Mouse (Mus musculus): ENCODE data around the gene Vmn1r3. TPM values are rescaled to one million over a fixed set of nuclear protein-coding genes. Genes with fewer than 3 reads are reported as not detected.
"Not testable (repeated sequence)": the region's sequence is repeated elsewhere in the genome, so short reads cannot be mapped to it uniquely, and the experiment has no call there.

Vmn1r3 gene
- not detected in 2 replicates for polyA plus RNA-seq (2014; fragmentation: Nextera tagmentation; extraction: Ambion mirVana)

DNA sequence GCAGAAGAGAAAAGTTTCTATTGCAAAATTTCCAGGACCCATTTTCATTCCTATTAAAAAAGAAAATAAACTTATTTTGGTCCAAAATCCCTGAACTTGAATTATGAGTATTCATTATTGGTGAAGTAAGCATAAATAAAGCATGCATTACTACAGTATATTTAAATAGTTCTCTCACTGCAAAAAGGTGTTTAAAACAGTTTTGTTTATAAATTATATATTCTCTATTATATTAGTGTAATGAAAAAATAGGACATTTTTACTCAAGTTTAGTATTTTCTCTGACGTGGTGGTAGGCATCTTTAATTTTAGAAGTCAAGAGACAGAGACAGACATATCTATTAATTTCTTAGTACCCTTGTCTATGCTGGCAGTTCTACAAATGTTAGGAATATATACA is at the start of gene Vmn1r3:
Gene Vmn1r3 (minus strand): TSS at position 101 of the 400 bp plus-strand sequence.
- H3K4me2 ChIP-seq; H3K9me3 ChIP-seq (ENCODE audit: control insufficient read depth, low read length); ATAC-seq (replicated peaks; ENCODE audit: low FRiP score); H3K27ac ChIP-seq (ENCODE audit: low read depth, low read length); H3K9ac ChIP-seq (ENCODE audit: low read depth, low read length); H3K36me3 ChIP-seq (ENCODE audit: control insufficient read depth, insufficient read depth, low read length); H3K4me3 ChIP-seq (ENCODE audit: low read depth, low read length); DNase-seq (ENCODE audit: low spot score); H3K27me3 ChIP-seq (replicated peaks; ENCODE audit: control insufficient read depth, insufficient read depth, low read length); H3K4me1 ChIP-seq (replicated peaks; ENCODE audit: control insufficient read depth, insufficient read depth, low read length): not testable (repeated sequence)
- 79% methylated on average over 1 of the region's 1 CpGs for WGBS

DNA sequence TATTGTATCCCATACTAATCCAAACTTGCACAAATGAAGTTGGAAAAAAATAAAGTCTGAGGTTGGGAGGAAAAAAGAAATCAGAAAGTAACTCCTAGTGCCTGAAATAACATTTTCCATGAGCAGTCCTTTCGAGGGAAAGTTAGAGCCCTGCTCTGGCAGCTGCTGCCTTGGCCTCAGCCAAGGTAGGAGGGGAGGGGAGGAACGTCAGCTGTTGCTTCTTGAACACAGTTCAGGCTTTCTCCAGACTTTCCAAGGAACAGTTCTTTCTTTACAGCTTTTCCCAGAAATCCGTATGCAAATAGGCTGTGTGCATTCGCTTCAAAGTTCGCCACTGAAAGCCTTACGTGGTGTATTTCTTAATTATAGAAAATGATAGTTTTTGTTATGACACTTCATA is 46.9 kb upstream of the Vmn1r3 start:
- no peaks in the 10 kb centered on the region for H3K36me3 ChIP-seq (ENCODE audit: control insufficient read depth, insufficient read depth, low read length)
- no peak overlapping the region for H3K4me3 ChIP-seq (ENCODE audit: low read depth, low read length)
- H3K27ac ChIP-seq (ENCODE audit: low read depth, low read length) = no peak overlapping the region
- ATAC-seq (replicated peaks; ENCODE audit: low FRiP score) = no peak
- no peak for DNase-seq (ENCODE audit: low spot score)
- 67% methylated on average over 6 of the region's 6 CpGs for WGBS
- H3K9me3 ChIP-seq (ENCODE audit: control insufficient read depth, low read length) = peaks cover 18% of the 10 kb centered on the region
- no peak overlapping the region for H3K9ac ChIP-seq (ENCODE audit: low read depth, low read length)
- no peak overlapping the region for H3K4me2 ChIP-seq
- no peaks in the 10 kb centered on the region for H3K27me3 ChIP-seq (replicated peaks; ENCODE audit: control insufficient read depth, insufficient read depth, low read length)
- no peaks in the 10 kb centered on the region for H3K4me1 ChIP-seq (replicated peaks; ENCODE audit: control insufficient read depth, insufficient read depth, low read length)

DNA sequence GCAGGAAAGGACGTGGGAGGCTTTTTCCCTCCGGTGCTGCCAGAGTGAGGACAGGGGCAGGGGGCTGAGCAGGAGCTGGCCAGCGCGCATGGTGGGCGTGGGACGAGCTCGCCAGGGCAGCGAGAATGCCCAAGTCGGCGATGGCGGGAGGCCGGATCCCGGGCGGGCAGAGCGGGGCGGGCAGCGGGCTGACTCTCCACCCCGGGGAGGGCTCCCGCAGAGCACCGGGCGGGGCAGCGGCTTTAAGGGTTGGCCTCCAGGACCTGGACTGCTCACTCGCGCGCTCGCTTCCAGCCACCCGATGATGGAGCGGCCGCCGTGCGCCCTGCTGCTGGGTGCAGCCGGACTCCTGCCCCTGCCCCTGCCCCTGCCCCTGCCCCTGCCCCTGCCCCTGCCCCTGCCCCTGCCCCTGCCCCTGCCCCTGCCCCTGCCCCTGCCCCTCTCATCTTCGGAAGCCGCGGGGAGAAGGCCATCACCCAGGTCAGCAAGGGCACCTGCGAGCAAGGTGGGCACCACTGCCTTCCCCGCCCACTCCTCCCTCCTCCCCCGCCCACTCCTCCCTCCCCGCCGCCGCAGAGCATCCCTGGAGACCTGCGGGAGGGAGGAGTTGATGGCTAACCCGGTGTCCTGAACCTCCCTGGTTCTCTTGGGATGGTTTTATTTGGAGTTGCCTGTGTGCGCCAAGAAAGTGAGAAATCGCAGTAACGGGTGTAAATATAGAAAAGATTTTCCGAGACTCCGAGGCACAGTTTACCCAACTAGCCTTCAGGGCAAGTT is 45.9 kb upstream of the Vmn1r3 start:
- peak; percentile 56; the same call in 1 of the 2 replicates for ATAC-seq (replicated peaks; ENCODE audit: low FRiP score)
- DNase-seq (ENCODE audit: low spot score) = peak; percentile 59
- H3K36me3 ChIP-seq (ENCODE audit: control insufficient read depth, insufficient read depth, low read length) = no peaks in the 10 kb centered on the region
- 6% methylated on average over 39 of the region's 48 CpGs for WGBS
- no peaks in the 10 kb centered on the region for H3K4me1 ChIP-seq (replicated peaks; ENCODE audit: control insufficient read depth, insufficient read depth, low read length)
- peak overlapping the region; percentile 41 for H3K4me3 ChIP-seq (ENCODE audit: low read depth, low read length)
- H3K4me2 ChIP-seq = peak overlapping the region; percentile 66
- H3K9ac ChIP-seq (ENCODE audit: low read depth, low read length) = no peak overlapping the region
- no peaks in the 10 kb centered on the region for H3K27me3 ChIP-seq (replicated peaks; ENCODE audit: control insufficient read depth, insufficient read depth, low read length)
- peaks cover 21% of the 10 kb centered on the region for H3K9me3 ChIP-seq (ENCODE audit: control insufficient read depth, low read length)
- H3K27ac ChIP-seq (ENCODE audit: low read depth, low read length) = no peak overlapping the region

DNA sequence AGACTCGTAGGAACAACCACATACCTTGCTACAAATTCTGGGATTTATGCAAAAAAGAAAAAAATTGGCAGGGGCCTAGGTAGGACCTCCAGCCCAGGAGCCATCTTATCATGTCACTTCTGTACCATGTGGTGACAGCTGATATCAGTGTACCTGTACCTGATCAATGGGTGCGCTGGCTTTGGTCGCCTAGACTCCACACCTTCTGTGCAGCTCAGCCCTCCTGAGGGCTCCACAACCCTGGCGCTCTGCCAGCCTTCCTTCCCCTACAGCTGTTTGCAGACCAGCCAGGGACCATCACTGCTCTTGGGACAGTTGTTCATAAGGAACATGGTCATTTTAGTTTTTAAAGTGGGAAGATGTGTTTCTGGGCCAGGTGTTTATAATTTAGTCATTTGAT is 44.4 kb upstream of the Vmn1r3 start:
- Histone ChIP-seq H3K36me3 (ENCODE audit: control insufficient read depth, insufficient read depth, low read length) (no peaks in the 10 kb centered on the region), H3K4me2 (no peak overlapping the region), H3K27ac (ENCODE audit: low read depth, low read length) (no peak overlapping the region), H3K9me3 (ENCODE audit: control insufficient read depth, low read length) (peaks cover 31% of the 10 kb centered on the region), H3K4me3 (ENCODE audit: low read depth, low read length) (no peak overlapping the region), H3K27me3 (replicated peaks; ENCODE audit: control insufficient read depth, insufficient read depth, low read length) (no peaks in the 10 kb centered on the region), H3K4me1 (replicated peaks; ENCODE audit: control insufficient read depth, insufficient read depth, low read length) (no peaks in the 10 kb centered on the region), H3K9ac (ENCODE audit: low read depth, low read length) (no peak overlapping the region)
- 67% methylated on average over 4 of the region's 4 CpGs for WGBS
- DNase-seq (ENCODE audit: low spot score) = no peak
- ATAC-seq (replicated peaks; ENCODE audit: low FRiP score) = peak; percentile 41

DNA sequence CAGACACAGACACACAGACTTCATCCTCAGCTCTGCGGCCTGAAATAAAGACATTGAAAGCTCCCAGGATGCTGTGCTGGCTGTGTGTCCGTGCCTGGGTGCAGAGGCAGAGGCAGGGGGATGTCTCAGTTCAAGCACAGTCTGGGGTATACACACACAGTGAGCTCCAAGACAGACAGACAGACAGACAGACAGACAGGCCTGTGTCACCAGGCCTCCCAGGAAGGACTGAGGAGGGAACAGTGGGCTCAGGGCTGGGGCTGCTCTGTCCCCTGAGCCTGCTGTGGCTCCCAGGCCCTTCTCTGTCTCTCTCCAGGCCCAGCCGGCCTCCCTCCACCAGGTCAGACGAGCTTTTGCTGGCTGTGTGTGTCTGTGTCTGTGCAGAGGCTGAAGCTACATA is 43.3 kb upstream of the Vmn1r3 start:
- no peak; the same call in 1 of the 2 replicates for ATAC-seq (replicated peaks; ENCODE audit: low FRiP score)
- Histone ChIP-seq H3K9me3 (ENCODE audit: control insufficient read depth, low read length) (peaks cover 31% of the 10 kb centered on the region), H3K4me1 (replicated peaks; ENCODE audit: control insufficient read depth, insufficient read depth, low read length) (no peaks in the 10 kb centered on the region), H3K4me3 (ENCODE audit: low read depth, low read length) (no peak overlapping the region), H3K4me2 (no peak overlapping the region), H3K27ac (ENCODE audit: low read depth, low read length) (no peak overlapping the region), H3K36me3 (ENCODE audit: control insufficient read depth, insufficient read depth, low read length) (no peaks in the 10 kb centered on the region), H3K9ac (ENCODE audit: low read depth, low read length) (no peak overlapping the region), H3K27me3 (replicated peaks; ENCODE audit: control insufficient read depth, insufficient read depth, low read length) (no peaks in the 10 kb centered on the region)
- 66% methylated on average over 4 of the region's 4 CpGs for WGBS
- peak; percentile 38 for DNase-seq (ENCODE audit: low spot score)

DNA sequence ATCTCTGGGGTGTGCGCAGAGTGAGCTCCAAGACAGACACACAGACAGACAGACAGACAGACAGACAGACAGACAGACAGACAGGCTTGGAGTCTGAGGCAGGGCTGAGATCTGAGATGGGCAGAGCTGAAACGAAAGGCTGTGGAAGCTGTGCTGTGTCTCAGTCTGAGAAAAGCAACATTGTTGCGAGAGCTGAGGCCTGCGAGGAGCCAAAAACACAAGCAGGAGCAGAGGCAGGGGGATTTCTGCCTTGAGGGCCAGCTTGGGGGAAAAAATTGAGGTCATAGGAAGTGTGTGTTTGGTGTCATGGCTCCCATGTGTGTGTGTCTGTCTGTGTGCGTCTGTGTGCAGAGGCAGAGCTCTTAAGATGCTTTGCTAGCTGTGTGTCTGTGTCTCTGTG is 42.6 kb upstream of the Vmn1r3 start:
- Histone ChIP-seq H3K9me3 (ENCODE audit: control insufficient read depth, low read length) (peaks cover 31% of the 10 kb centered on the region), H3K9ac (ENCODE audit: low read depth, low read length) (no peak overlapping the region), H3K4me2 (no peak overlapping the region), H3K36me3 (ENCODE audit: control insufficient read depth, insufficient read depth, low read length) (no peaks in the 10 kb centered on the region), H3K4me3 (ENCODE audit: low read depth, low read length) (no peak overlapping the region), H3K27me3 (replicated peaks; ENCODE audit: control insufficient read depth, insufficient read depth, low read length) (no peaks in the 10 kb centered on the region), H3K27ac (ENCODE audit: low read depth, low read length) (no peak overlapping the region), H3K4me1 (replicated peaks; ENCODE audit: control insufficient read depth, insufficient read depth, low read length) (no peaks in the 10 kb centered on the region)
- no peak for ATAC-seq (replicated peaks; ENCODE audit: low FRiP score)
- WGBS = 59% methylated on average over 5 of the region's 5 CpGs
- DNase-seq (ENCODE audit: low spot score) = no peak

DNA sequence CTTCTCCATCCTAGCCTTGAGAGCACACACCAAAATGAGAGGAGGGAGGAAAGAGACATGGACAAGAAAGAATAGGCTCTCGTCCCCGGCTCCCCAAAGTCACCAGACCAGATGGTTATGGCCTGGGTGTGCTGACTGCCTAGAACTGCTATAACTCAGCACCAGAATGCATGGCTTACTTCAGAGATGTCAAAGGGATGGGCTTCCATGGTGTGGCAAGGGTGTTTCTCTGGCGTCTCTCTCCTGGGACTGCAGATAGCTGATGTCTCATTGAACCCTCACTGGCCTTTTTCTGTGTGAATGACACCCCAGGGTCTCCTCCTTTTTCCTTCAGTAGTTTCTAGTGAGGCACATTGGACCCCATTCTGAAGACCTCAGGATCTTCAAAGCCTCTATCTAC is 41.3 kb upstream of the Vmn1r3 start:
- H3K4me3 ChIP-seq (ENCODE audit: low read depth, low read length) = no peak overlapping the region
- no peaks in the 10 kb centered on the region for H3K4me1 ChIP-seq (replicated peaks; ENCODE audit: control insufficient read depth, insufficient read depth, low read length)
- H3K9me3 ChIP-seq (ENCODE audit: control insufficient read depth, low read length) = peaks cover 29% of the 10 kb centered on the region
- ATAC-seq (replicated peaks; ENCODE audit: low FRiP score) (no peak), DNase-seq (ENCODE audit: low spot score) (no peak)
- H3K27me3 ChIP-seq (replicated peaks; ENCODE audit: control insufficient read depth, insufficient read depth, low read length) = no peaks in the 10 kb centered on the region
- 63% methylated on average over 3 of the region's 3 CpGs for WGBS
- H3K27ac ChIP-seq (ENCODE audit: low read depth, low read length) = no peak overlapping the region
- no peak overlapping the region for H3K9ac ChIP-seq (ENCODE audit: low read depth, low read length)
- no peak overlapping the region for H3K4me2 ChIP-seq
- no peaks in the 10 kb centered on the region for H3K36me3 ChIP-seq (ENCODE audit: control insufficient read depth, insufficient read depth, low read length)

DNA sequence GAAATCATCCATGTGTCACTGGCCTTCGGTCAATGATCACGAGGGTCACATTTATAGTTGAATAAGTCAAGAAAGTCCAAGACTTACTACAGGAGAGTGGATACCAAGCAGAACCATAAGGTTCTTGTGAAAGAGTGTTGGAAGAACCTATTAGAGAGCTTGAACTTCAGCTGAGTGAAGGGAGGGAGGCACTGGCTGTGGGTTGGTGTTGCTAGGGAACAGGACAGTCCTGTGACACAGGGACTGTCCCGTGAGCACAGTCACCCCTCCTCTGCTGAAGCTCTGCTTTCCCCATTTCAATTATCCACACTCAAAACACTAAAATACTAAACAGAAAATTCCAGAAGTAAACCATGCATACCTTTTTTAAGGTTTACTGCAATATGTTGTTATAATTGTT is 40.3 kb upstream of the Vmn1r3 start:
- not testable (repeated sequence) for H3K9ac ChIP-seq (ENCODE audit: low read depth, low read length); H3K4me2 ChIP-seq; H3K4me1 ChIP-seq (replicated peaks; ENCODE audit: control insufficient read depth, insufficient read depth, low read length); H3K36me3 ChIP-seq (ENCODE audit: control insufficient read depth, insufficient read depth, low read length); H3K27me3 ChIP-seq (replicated peaks; ENCODE audit: control insufficient read depth, insufficient read depth, low read length); DNase-seq (ENCODE audit: low spot score); H3K27ac ChIP-seq (ENCODE audit: low read depth, low read length); H3K4me3 ChIP-seq (ENCODE audit: low read depth, low read length); ATAC-seq (replicated peaks; ENCODE audit: low FRiP score)
- H3K9me3 ChIP-seq (ENCODE audit: control insufficient read depth, low read length) = peaks cover 29% of the 10 kb centered on the region
- 54% methylated on average over 3 of the region's 3 CpGs for WGBS

DNA sequence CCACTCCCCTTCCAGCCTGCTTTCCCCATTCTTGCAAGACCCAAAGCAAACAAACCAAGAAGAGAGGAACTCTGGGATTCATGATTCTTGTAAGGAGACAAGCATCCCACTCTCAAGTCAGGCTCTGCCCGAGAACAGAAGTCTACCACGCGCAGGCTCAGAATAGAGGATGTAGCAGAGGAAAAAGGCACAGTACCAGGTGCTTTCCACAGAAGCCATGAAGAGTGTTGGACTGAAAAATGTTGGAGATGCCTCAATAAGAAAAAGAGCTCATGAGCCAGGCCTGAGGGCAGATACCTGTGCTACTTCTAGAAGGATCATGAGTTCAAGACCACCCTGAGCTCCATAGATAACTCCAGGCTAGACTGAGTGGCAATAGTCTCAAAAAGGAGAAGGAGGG is 39.7 kb upstream of the Vmn1r3 start:
- H3K9ac ChIP-seq (ENCODE audit: low read depth, low read length); H3K4me3 ChIP-seq (ENCODE audit: low read depth, low read length); H3K27ac ChIP-seq (ENCODE audit: low read depth, low read length); ATAC-seq (replicated peaks; ENCODE audit: low FRiP score); H3K4me1 ChIP-seq (replicated peaks; ENCODE audit: control insufficient read depth, insufficient read depth, low read length); DNase-seq (ENCODE audit: low spot score); H3K27me3 ChIP-seq (replicated peaks; ENCODE audit: control insufficient read depth, insufficient read depth, low read length); H3K4me2 ChIP-seq; H3K36me3 ChIP-seq (ENCODE audit: control insufficient read depth, insufficient read depth, low read length): not testable (repeated sequence)
- WGBS = 53% methylated on average over 3 of the region's 3 CpGs
- H3K9me3 ChIP-seq (ENCODE audit: control insufficient read depth, low read length) = peaks cover 28% of the 10 kb centered on the region
